Mouse (Mus musculus) right cerebral cortex, postnatal 4 days (tissue): ENCODE results near the gene Ctdnep1.

ENCODE experiments used
- DNase-seq: peaks from one replicate; pipeline ENCODE4 v3.0.0-alpha.2; 2022

The Ctdnep1 gene

GRCm38 (mm10) chr11:69981141-69981762, at the start of gene Ctdnep1:
Gene Ctdnep1, plus strand, starts transcription at chr11:69981156.
- no peak for DNase-seq

DNA sequence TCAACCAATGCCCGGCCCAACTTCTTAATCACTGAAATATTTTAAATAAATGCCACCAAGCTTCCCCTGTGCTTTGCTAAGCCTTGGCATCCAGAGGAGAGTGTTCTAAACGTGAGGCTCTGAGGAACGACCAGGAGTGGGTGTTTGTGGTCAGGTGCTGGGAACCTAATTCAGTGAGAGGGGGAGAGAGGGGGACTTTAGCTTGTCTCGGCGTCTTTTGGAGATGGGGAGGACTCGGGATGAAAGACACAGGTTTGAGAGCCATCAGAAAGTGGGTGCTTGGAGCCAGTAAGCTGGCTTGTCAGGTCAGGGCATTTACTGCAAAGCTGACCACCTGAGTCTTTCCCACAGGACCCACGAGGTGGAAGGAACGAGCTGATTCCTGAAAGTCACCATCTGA, 49.2 kb upstream of the Ctdnep1 start:
- no peak for DNase-seq

GRCm38 (mm10) chr11:69932254-69932653, 48.7 kb upstream of the Ctdnep1 start:
- DNase-seq: no peak

GRCm38 (mm10) chr11:69933066-69933465, 47.9 kb upstream of the Ctdnep1 start:
- DNase-seq: no peak

- DNase-seq: peak; percentile 100
These were observed 46.8 kb upstream of the Ctdnep1 start for GRCm38 (mm10) chr11:69934169-69934568.

DNA sequence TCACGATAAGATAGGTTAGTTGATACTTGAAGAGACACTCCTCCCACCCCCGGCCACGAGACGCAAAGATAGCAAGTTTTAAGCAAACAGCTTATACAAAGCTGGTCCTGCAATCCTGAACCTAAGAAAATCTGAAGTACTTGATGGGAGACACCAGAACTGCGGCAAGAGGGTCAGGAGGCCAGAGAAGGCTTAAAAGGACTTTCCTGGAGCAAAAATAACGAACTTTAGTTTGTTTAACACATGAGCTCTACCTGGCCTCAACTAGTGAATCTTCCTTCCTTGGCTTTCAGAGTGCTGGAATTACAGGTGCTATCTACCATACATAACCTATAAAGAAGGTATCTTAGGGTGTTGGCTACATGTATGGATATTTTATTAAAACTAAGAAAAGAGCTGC, 46.3 kb upstream of the Ctdnep1 start:
- no peak for DNase-seq

- peak; percentile 85 for DNase-seq
These were observed 45.6 kb upstream of the Ctdnep1 start, which contains the start of gene Ybx2 for GRCm38 (mm10) chr11:69935137-69935879. Gene Ybx2, plus strand, starts transcription at chr11:69935796.

GRCm38 (mm10) chr11:69936156-69936555, 44.8 kb upstream of the Ctdnep1 start:
- no peak for DNase-seq

DNA sequence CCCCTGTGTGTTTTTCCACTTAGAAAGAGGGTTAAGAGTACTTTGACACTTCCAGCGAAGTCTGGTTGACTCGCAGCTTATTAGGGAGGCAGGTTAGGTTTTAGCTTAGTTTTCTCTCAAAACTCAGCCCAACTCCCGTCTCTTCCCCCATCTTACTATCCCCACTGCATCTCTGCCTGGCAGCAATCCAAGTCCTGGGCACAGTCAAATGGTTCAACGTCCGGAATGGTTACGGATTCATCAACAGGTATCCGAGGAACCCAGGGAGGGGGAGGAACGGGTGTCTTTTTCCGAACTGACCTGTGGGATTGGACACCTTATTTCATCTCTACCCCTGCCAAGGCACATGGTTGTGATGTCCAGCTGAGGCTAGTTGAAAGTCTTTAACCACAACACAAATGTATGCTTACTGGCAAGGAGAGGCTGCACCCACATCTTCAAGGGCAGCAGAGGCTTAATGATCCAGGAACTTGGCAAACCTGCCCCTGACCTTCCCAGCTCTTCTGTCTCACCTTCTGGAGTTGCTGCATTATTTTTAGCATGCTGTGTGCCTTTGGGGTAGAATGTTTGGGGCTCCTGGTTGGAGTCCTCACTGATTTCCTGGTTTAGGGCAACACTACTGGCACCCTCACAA, 44.1 kb upstream of the Ctdnep1 start:
- DNase-seq: no peak

DNA sequence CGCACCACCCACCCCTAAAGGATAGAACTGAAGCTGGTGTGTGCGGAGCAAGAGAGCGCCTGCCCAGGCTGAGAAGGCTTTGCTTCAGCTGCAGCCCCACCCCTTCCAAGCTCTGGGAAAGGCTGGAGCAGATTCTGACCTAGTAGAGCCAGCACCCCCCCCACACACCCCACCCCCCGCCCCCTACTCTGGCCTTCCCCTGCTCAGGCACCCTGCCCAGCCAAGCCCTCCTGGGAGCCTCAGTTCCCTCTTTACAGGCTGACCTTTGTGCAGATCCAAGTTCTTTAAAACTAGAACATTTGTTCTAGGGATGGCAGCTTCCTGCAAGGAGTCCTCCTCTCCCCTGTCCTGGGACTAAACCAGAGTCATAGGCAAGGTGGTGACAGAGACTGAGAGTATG, 43.6 kb upstream of the Ctdnep1 start:
- DNase-seq: no peak

DNA sequence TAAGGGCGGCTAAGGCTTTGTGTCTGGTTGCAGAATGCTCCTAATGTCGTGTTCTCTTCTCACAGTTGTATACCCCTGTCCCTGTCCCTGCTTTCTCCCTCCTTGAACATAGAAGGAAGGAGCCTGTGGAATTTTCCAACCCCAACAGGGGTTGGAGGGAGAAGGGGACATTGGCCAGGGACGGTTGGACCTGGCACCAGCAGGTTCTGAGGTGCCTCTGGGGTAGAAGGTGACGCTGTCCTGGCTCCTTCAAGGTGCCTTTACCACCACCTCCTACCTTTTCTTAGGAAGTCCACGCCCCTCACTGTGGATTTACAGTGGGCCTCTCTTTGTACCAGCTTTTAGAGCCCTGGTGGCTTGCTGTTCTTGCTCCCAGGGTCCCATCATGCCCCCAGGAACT, 43.1 kb upstream of the Ctdnep1 start:
- no peak for DNase-seq

DNA sequence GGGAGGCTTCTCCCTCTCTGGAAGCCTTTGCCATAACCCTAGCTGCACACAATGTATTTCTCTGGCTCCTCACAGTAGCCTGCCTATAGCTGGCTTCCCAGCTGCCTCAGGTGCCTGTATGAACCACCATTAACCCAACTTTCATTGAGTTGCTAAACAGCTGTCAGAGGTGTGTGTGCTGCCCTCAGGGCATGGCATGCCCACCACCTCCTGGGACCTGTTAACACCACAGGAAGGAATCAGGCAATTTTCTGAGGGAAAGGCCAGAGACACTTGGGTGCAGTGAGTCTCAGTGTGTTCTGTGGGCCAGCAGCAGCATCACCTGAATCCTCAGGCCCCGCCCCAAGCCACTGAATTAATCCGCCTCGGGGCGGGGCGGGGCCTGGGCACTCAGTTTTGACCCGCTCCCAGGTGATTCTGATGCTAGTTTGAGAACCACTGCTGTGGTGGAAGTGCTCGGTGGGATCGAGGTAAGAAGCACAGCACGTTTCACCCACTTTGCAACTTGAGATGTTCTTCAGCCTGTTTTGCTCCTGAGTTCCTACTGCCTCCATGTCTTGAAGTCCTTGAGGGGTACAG, 42.5 kb upstream of the Ctdnep1 start:
- DNase-seq: no peak

DNA sequence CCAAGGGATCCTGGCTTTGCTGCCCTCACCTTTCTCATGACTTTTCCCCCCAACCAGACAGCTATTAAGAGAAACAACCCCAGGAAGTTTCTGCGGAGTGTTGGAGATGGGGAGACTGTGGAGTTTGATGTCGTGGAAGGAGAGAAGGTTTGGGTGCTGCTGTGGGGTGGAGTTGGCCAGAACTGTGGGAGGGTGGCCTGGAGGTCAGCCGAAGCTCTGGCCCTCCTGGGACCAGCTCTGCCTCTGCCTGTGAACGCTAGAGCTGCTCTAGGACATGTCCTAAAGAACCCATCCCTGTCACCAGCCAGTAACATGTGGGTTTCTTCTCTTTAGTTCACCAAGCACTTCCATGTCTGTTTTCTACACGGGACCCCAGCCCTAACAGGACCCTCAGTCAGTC, 41.8 kb upstream of the Ctdnep1 start:
- no peak for DNase-seq

GRCm38 (mm10) chr11:69939731-69940130, 41.2 kb upstream of the Ctdnep1 start:
- no peak for DNase-seq

GRCm38 (mm10) chr11:69940962-69941361, 40.0 kb upstream of the Ctdnep1 start:
- DNase-seq: no peak

GRCm38 (mm10) chr11:69945216-69945615, 35.7 kb upstream of the Ctdnep1 start:
- DNase-seq: no peak

- DNase-seq: no peak
These were observed 34.7 kb upstream of the Ctdnep1 start for GRCm38 (mm10) chr11:69945997-69946891.

DNA sequence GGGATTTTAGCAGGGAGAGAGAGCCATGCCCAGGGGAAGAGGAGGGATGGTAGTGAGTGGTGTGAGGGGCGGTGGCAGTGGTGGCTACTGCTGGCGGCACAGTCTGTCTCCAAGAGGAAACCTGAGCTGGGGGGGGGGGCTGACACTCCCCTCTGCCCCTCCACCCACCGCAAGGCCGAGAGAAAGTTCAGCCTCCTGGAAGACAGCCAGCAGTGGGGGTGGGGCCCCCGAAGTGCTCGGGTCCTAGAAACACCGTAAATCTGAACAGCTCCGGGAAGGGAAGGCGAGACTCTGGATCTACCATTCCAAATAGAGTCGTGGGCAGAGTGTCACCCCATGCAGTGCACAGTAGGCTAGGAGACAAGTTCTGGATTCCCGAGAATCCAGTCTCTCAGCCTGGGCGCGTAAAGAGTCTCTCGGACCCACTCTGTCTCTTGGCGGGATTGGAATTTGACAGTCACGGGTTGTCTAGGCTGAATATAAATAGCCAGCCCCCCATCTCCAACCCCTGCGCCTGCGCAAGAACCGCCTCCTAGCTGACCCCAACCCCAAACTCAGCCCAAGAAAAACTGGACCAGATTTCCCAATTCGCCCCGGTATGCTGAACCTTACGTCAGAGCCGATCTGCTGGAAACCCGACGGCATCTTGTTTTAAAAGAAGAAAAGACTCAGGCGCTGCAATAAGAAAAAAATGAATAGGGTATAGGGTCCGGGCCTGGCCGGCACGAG, 33.5 kb upstream of the Ctdnep1 start:
- peak; percentile 23 for DNase-seq

DNA sequence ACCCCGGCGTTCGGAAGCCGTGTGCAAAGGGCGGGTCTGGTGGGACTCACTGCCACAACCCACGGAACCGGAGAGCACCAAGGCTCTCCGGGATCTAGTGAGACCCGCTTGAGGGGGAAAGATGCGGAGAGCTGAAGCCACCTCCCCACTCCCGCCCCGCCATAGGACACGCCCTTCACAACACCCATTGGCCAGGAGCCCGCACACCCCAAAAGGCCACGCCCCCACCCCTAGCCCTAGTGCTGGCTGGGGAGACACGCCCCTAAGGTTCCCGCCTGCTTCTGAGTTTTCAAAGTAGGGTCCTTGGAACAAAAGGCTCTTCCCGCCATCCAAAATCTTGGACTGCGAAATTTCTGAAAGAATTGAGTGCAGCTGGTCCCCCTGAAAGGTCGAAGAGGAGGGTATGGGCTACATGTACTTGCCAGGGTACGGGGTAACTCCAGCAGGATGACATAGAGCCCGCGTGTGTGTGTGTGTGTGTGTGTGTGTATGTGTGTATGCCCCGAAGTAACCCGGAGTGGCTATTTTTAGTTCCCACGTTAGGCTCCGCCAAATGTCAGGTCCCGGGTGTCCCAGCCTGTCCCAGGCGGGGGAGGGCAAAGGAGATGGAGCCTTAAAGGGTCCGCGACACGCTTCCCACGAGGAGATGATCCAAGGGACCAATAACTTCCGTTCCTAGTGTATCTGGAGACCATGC, 32.7 kb upstream of the Ctdnep1 start, which contains the start of gene Slc2a4:
Slc2a4 (minus strand) TSS at position 123 of the 697 bp plus-strand sequence.
- DNase-seq: peak; percentile 89

DNA sequence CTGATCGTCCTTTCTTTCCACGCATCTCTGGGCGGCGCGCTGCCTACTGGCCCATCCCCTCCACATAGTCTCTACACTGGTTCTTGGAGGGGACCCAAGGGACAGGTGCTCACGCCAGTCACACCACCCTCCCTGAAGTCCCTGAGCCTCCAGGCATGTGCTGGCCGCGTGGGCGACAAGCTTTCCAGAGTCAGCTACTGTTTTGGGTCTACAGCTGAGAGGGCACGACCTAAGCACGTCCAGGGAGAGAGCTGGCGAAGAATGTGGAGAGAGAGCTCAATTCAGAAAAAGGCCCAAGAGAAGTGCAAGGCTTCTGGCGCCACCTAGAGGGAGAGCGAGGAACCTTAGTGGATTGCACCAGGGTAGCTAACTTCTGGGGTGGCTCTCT, 32.2 kb upstream of the Ctdnep1 start:
- peak; percentile 80 for DNase-seq

DNA sequence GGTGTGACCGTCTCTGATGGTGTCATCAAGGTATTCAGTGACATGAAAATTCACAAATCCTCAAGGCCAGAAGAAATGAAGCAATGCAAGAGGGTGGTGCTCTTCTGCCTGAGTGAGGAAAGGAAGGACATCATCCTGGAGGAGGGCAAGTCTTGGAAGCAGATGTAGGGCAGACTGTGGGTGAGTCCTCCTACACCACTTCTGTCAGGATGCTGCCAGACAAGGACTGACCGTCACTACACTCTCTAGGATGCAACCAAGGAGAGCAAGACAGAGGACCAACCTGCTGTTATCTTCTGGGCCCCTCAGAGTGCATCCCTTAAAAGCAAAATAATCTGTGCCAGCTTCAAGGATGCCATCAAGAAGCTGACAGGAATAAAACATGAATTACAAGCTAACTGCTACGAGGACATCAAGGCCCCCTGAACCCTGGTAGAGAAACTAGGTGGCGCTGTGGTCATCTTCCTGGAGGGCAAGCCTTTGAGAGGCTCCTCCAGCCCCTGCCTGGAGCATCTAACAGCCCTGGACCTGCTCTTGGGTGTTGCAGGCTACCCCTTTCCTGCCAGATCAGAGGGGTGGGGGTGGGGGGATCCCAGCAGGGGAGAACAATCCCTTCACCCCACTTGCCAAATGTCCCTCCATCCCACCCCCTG, 30.0 kb upstream of the Ctdnep1 start:
- DNase-seq: no peak
